Mouse (Mus musculus) testis, postnatal 14 days (tissue): Measurements from ENCODE around the gene Ldlrap1.

Experiments used
- DNase-seq: peaks from one replicate; pipeline ENCODE4 v3.0.0; 2021; ENCODE audit warnings: low spot score

Ldlrap1 gene

DNA sequence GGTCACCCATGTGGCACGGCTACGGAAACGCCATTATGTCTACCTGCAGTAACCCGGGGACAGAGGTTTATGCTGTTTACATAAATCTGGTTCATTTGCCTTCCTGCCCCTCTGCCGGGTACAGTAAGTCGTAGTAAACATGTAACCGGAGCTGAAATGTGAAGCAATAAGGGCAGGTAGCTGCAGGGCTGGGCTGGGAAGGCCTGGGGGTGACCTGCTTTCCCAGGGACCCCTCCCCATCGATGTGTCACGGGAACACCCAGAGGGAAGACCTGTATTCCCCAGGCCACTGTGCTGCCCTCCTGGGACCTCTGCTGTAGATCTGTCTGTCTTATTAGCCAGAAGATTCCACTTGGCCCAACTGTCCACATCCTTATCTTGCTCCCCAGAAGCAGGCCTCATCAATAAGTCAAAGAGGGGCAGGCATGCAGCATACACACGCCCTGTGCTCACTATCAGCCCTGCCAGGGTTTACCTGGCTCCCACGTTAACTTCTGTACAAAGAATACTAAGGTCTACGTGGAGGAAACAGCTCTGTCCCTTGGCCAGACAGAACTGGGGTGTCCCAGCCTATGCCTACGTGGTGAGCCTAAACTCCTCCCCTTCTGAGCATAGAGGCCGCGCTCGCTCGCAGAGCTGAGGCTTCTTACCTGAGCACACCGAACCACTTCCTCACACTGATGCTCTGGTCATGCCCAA, 16.0 kb downstream of the Ldlrap1 start:
- no peak for DNase-seq

DNA sequence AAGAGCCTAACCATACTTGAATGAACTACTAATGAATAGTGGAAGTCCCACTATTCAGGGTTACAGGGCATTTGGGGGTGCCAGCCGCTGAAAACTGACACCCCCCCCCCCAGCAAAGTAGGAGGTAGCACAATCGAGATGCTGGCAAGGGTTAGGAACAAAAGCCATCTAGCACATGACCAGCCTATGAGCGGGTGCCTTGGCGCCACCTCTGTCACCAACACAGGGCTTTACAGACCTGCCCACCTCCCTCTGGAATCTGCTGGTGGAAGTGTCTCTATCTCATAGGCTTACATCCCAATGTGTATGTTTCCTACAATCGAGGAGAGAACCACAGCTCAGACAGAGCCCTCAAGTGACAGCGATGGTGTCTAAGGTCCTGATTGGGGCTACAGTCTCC, 17.0 kb downstream of the Ldlrap1 start:
- DNase-seq: no peak

DNA sequence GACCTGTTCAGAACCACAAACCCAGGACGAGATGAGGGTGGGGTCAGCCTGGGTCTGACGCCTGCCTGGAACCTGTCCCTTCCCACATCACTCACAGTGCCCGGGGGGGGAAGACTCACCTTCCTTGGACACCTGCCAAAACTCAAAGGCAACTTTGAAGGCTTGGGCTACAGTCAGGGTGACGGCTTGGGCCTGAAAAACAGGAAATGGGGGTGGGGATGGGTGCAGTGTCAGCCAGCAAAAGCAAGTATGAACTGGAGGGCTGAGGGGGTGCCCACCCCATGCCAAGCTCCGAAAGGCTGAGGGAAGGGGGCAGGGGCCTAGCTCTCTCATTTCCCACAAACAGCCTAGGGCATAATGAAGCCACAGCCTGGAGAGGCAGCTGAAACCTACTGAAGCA, 17.6 kb downstream of the Ldlrap1 start:
- no peak for DNase-seq

DNA sequence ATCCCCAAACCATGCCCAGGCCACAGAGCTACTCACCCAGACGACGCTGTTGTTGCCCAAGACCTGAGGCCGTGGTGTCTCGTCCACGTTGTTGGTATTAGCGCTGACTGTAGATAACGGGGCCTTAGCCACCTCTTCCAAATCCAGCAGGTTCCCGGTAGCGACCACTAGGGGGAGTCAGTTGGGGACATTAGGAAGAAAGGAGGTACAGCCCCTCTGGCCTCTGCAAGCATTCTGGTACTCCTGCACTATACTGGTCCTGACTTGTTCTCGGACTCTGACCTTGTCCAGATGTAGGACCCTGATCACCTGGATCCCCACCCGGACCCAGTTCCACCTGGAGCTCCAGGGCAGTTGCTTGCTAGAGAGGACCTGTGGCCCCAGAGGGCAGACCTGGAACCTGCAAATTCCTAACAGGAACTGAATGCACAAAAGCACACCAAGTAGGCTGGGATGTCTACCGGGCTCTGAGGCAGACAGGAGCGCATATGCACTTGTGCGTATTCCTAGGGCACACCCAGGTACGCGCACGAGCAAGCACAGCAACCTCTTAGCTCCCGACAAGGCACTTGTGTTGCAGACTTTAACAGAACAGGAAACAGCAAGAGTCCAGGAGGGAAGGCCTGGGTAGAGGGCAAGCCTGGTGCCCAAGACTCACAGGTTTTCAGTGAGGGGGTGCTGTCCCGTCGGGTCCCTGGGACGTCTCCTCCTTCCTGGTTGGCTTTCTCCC, 18.4 kb downstream of the Ldlrap1 start:
- DNase-seq: no peak

DNA sequence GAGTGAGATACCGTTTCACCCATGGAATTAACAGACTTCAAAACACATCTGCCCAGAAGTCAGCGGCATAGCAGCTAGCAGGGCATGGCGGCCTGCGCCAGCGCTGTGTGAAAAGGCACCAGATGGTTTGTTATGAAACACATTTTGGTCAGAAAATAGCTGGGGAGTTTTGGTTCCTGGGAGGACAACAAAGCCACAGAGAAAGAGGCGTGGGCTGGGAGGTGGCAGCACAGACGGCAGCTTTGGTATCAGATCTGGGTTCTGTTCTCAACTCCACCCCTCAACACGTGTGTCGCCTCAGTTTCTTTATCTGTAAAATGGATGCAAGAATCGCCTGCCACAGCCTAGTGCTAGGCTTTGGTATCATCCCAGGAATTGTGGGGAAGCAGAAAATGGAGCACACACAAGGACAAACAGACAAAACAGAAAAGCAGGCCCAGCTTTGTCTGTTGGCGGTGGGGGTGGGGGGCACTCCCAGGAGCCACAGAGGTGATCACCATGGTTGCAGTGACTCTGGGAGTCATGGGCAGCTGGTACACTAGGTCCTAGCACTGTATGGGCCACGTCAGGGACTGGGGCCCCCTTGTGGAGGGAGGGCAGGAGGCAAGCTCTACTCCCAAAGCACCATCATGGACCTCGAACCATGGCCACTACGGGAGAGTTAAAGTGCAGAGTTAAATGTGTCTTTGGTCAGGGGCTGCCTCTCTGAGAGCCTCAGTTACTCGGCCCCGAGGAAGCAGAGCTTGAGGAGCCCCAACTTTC, 21.7 kb downstream of the Ldlrap1 start:
- DNase-seq: no peak

DNA sequence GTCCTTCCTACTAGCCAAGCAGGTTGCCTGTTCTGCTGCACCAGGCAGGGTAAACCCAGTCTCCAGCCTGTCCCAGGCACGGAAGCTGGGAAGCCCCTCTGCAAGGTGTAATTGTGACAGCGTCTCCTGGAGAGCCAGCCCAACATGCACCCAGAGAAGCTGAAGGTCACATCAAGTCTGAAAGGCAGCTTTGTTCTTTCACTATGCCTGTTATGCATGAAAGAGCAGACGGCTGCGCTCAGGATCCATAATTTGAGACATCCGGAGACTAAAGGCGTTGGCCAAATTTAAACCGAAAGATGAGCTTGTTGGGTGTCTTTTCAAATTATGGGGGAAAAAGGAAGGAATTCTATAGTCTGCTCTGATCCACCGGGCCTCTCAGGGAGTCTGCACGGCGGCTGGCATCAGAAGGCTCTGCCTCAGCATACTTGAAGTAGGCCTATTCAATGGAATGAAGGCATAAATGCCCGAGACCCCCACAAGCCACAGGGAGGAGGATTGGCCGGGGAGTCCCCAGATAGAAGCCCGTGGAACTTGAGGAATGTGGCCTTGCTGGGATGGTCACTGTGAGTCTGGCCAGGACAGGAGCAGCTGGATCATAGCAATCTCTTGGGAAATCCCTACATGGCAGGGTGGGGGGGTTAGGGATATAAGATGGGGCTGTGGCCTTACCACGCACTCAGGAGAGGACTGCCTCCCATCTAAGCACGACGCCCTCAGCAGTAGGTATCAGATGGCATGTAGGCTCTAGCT, 23.8 kb downstream of the Ldlrap1 start:
- no peak for DNase-seq

DNA sequence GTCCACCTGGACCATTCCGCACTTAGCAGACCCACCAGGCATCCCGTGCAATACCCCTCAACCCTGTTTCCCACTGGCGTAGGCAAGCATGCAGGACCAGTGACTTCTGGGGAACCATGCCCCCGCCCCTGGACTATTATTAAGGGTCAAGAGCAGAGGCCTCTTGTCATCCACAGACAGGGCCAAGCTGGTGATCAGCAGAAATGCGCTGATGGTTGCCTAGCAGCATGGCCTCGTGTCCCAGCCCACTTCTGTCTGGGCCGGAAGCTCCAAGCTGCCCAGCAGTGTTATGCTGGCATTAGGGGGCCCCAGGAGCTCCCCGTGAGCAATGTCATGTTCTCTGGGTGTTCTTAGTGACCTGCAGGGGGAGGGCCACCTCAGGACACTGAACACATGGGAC, 25.9 kb downstream of the Ldlrap1 start:
- no peak for DNase-seq

DNA sequence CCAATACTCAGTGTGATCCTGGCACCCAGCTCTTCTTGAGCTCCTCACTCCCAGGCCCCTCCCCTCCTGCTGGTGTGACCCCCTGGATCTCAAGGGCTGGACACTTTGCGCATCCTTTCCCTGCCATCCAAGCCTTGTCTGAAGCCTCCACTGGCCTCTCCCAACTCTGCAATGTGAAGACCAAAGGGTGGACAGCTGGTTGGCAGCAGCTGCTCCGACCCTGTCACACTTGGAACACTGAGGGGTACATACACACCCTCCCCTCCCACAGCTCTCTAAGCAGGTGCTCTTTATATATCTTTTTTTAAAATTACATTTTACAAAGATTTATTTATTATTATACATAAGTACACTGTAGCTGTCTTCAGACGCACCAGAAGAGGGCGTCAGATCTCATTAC, 27.6 kb downstream of the Ldlrap1 start:
- no peak for DNase-seq

DNA sequence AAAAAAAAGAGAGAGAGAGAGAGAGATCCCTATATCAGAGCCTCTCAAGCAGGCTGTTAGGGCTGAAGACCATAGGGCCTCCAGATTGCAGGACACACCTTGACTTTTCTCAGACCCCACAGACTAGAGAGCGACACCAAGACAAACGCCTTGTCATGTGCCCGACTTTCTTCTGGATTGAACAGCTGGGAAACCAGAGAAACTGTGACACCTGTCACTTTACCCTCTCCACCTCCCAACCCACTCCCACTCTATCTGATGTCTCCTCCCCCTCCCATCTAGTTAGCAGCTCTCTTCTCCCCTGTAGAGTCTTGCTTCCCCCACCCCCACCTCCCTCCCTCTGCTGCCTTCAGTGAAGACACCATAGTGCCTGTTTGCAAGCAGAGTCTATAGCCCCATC, 28.3 kb downstream of the Ldlrap1 start:
- no peak for DNase-seq

DNA sequence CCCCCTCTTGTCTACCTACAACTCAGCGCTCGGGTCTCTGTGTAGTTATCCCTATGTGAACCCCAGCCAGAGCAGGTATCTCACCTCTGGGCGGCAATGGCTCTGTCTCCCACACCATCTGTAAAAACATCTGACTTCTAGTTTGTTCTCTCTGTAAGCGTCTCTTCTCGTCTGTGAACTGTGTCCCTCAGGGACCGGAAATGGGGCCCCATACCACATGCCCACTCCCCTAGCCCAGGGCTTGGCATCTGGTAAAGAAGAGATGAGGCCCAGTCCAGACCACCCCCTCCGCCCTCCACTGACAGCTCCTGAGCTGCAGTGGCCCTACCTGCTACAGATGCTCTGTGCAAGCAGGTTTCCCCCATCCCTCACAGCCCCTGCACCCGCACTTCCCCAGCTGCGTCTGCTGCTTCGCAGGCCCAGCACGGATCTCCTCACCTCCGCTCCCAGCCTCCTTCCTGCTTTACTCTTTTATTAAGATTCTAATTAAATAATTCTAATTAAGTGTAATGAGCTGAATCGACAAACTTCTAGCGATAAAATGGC, 30.4 kb downstream of the Ldlrap1 start:
- no peak for DNase-seq

DNA sequence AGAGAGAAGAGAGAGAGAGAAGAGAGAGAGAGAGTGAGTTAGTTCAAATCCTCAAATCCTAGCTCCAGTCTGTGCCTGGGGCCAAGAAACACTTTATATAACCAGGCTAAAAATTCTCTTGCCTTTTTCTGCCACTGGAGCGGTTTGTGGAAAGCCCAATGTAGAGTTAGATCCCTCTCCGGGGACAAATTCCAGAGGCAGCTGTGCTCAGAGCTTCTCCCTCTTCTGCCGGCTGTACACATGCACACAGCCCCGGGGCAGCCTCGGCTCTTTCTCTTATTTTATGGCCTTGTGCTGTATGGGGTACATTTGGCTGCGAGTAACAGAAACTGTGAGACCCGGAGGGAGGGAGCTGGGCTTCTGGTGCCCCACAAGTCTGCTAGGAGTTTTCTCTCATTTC, 31.7 kb downstream of the Ldlrap1 start:
- DNase-seq: no peak

DNA sequence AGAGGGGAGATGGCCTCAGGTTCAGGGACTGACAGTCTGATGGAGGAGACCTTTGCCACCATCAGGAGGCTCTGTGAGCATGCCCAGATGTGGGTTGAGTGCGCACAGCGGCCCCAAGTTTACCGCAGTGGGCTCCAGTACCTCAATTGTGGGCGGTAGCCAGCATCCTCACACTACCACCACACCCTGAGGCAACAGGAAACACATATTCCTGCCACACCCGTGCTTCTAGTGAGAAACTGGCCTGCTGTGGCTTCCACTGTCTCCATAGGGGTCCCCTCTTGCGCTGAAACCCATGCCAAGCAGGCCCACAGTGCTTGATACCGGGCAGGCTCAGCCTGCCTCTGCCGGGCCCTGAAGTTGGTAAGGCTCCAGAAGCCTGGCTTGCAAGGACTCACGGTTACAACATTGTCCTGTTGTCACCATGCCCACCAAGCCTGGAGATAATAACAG, 33.2 kb downstream of the Ldlrap1 start:
- no peak for DNase-seq

DNA sequence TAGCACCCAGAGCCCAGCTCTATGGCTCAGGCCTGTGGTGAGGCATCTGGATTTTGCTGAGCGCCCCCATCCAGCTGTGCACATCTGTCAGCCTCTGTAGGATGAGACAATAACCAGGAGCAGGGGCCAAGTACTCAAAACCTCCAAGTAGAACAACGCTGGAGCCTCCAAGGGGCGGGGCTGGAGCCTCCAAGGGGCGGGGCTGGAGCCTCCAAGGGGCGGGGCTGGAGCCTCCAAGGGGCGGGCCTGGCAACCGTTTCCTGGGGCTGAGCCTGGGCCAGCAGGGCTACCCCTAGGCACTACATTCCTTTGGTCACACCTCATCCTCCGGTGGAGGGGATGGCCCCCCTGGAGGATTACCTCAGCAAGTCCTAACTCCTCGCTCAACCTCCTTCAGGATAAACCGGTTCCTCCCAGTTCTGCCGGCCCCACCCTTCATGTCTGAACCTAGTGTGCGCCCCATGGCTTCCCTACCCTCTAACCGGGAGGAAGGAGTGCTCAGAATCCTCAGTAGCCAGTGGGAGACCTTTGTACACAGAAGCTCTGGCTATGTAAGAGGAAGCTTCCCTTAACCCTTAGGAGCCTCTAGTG, 33.7 kb downstream of the Ldlrap1 start:
- DNase-seq: peak; percentile 70

DNA sequence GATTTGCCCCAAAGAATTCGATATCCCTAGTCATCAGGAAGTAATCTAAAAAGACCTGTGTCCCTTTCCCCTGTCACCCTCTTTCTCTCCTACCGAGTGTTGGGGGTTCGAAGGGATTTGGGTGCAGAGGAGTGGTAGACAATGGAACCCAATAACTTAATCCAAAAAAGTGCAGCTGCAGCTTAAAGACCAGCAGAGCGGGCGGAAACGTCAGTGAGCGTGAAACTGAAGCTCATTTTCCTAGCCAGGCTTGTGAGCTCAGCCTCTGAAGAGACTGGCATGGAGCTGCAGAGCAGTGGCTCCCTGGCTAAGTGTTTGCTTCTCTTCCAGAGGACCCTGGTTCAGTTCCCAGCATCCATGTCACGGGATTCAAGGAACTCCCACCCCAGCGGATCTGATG, 34.5 kb downstream of the Ldlrap1 start:
- no peak for DNase-seq

DNA sequence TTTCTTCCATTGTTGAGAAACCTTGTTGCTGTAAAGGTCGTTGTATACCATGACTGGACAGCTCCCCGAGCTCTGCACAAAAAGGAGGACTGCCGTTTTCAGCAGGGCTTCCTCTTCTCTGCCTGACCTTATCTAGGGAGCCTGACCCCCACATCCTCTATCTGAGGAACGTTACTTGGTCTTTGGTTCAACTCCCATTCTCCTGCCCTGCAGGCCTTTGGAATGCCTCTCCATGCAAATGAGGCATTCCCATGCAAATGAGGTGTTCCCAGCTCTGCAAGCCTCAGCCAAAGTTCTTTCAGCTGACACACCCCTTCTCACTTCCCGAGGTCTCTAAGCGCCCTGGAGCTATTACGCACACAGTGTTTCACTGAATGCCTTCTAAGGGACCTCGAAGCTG, 37.7 kb downstream of the Ldlrap1 start:
- DNase-seq: no peak

DNA sequence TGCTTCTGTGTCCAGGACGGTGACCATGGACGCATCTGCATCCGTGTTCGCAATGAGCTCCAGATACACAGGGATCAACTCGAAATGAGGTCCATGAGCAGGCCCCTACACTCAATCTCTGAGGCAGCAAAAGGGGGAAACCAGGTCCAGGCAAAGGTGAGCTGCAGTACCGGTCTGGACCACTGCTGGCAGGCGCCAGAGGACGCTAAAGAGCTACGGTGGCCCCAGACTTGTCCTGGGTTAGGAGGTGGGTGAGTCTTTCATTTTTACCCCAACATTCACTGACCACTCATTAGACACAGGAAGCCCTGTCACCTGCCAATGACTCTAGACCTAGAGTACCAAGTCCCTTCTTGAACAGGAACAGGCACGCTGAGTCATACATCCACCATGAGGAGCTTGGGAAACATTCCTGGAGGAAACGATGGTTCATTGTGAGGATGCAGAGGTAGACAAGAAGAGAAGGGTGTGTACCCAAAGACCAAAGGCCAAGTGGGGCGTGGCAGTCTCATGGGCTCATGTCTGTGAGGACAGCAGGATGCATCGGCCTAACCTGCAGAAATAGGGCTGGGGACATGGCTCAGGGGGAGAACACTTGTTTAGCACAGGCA, 42.0 kb downstream of the Ldlrap1 start:
- no peak for DNase-seq

DNA sequence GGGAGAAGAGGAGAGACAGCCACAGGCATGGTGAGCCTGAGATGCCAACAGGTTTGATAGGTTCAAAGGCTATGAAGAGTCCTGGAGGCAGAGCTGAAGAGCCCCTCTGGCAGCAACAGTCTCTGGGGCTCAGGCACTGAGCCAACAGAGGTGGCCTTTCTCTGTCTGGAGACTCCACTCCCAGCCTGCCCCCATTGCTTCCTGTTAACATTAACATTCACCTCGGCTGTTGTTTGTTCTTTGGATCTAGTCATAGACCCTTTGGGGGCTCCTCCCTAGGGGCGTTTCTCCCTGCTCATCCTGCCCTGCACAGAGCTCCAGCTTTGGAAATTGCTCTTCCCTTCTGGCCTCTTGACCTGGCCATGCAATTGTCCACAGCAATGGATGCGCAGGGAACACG, 42.9 kb downstream of the Ldlrap1 start:
- DNase-seq: no peak

DNA sequence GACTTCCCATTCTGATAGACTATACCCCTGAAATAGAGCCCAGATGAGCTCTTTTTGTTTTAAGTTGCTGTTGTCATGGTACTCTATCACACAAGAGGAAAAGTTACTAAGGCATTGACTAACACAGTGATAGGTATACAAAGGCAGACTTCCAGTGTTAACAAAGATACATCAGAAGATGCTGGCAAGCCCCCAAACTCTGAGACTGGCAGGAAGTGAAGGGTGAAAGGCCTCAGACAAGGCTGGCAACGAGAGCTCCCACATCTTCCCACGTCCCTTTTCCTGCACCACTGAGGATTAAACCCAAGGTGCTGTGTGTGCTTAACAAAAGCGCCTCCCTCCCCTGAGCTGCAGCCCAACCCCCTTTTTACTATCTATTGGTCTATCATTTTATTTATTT, 44.6 kb downstream of the Ldlrap1 start:
- DNase-seq: no peak

DNA sequence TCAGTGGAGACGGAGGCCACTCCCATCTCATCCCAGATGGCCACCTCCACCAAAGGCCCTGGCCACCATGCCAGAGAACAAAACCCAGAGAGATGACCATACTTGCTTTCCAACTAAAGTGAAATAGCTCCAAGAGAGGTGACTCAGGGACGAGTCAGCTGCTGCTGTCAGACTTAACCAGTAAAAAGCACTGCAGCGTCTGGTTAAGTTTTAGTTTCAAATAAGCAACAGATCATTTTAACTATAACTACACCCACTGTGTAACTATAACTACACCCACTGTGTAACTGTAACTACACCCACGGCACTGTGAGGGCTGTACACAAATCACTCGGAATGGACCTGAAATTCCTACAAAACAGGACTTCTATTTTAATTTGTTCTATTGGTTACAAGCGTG, 46.7 kb downstream of the Ldlrap1 start:
- DNase-seq: no peak

DNA sequence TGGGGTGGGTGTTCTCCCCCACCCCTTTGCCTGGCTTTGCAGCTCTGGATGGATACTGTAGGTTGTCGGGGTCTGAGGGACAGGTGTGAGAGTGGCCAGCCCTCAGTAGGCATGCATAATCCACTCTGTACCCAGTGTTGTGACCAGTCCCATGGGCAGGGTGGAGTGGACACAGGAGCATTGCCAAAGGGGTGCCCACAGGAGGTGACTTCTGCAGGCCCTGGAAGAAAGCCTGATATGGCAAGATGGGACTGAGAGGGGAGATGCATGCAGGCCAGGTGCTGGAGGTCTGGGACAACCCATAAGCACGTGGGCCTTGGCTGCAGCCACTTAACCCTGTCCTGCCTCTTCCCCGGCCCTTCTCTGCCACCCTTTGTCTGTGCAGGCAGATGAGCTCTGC, 47.5 kb downstream of the Ldlrap1 start:
- DNase-seq: no peak

DNA sequence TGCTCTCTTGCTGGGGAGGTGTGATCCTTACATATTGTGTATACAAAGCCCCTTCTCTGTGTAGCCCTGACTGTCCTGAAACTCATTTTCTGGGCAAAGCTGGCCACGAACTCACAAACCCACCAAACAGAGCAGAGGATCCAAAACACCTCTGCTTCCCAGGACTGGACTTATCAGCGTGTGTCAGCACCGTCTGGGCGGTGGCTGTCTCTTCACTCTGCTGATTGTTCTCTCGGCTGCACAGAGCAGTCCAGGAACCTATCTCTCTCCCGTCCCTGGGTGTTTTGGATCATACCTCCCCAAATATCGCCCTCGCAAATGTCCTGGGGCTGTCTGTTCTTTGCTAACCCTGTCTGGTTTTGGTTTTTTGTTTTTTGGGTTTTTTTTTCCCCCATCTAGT, 48.3 kb downstream of the Ldlrap1 start:
- no peak for DNase-seq
